In the genomic region with DNA sequence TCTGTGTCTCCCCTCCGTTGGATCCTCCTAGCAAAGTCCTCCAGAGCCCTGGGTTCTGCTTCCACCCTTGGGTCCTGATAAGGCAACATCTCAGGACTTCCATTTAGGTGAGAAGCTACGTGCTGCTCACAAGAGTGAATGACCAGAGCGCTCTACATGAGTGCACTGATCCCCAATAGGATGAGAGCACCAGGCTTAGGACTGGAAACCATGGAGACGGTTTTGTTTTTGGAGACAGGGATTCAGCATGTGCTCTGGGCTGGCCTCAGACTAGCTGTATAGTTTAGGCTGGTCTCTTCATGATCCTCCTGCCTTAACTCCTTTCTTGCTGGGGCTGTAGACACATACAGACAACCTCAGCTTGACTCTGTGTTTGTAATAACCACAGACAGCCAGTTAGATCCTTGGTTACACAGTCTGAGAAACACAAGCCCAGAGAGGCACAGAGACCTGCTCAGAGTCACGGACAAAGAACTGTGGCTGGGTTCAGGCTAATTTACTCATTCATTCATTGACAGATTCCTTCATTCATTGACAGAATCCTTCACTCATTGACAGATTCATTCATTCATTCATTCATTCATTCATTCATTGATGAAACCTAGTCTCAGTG, we compare ENCODE assay signal across 22 mouse cellular contexts. TPM values are rescaled to one million over a fixed set of nuclear protein-coding genes. Genes with fewer than 3 reads are reported as not detected.
"Had no signal": no experiment of that assay in that cellular context is flagged by ENCODE, and none has a peak within 500 bp of the region (broad histone marks: within the 10 kb centered on the region; RNA-seq: fewer than 3 reads in every experiment).

No protein-coding gene starts in this region.

- H3K9me3 ChIP-seq: heart, embryonic 10.5 days; hindbrain, embryonic 10.5 days; hindbrain, embryonic 12.5 days; intestine, embryonic 15.5 days; limb, embryonic 10.5 days; liver, embryonic 13.5 days; liver, embryonic 15.5 days had no signal

- H3K27me3 ChIP-seq: heart, embryonic 12.5 days; hindbrain, embryonic 12.5 days; intestine, embryonic 15.5 days; limb, embryonic 12.5 days; liver, embryonic 13.5 days; liver, embryonic 15.5 days had no signal

- H3K36me3 ChIP-seq: heart, embryonic 10.5 days; heart, embryonic 12.5 days; hindbrain, embryonic 10.5 days; hindbrain, embryonic 12.5 days; intestine, embryonic 15.5 days; limb, embryonic 10.5 days; limb, embryonic 12.5 days; liver, embryonic 13.5 days; liver, embryonic 15.5 days had no signal

- H3K4me3 ChIP-seq: heart, embryonic 10.5 days; heart, embryonic 12.5 days; hindbrain, embryonic 10.5 days; hindbrain, embryonic 12.5 days; intestine, embryonic 15.5 days; layer of hippocampus, adult 2 months; left cerebral cortex, adult 2 months; limb, embryonic 10.5 days; limb, embryonic 12.5 days; liver, embryonic 13.5 days; liver, embryonic 15.5 days had no signal

- ATAC-seq: inflammation-experienced regulatory T-cells, adult 6 months; intestine, embryonic 15.5 days; intestine, postnatal 0 days had no signal

- H3K4me2 ChIP-seq: heart, embryonic 12.5 days; hindbrain, embryonic 12.5 days; hindbrain, embryonic 14.5 days; intestine, embryonic 15.5 days; limb, embryonic 12.5 days; liver, embryonic 11.5 days; liver, embryonic 13.5 days; liver, embryonic 15.5 days had no signal

- H3K27ac ChIP-seq: gastrocnemius, adult 2 months; heart, embryonic 10.5 days; hindbrain, embryonic 10.5 days; hindbrain, embryonic 12.5 days; hindbrain, embryonic 14.5 days; intestine, embryonic 15.5 days; layer of hippocampus, adult 2 months; limb, embryonic 10.5 days; limb, embryonic 12.5 days; liver, embryonic 13.5 days; liver, embryonic 15.5 days had no signal

- DNase-seq: kidney, postnatal 14 days; liver; liver, embryonic 13.5 days had no signal

- H3K4me1 ChIP-seq: heart, embryonic 12.5 days; hindbrain, embryonic 12.5 days; limb, embryonic 12.5 days; liver, embryonic 13.5 days; liver, embryonic 15.5 days had no signal

- H3K9ac ChIP-seq: heart, embryonic 12.5 days; hindbrain, embryonic 12.5 days; hindbrain, embryonic 14.5 days; intestine, embryonic 15.5 days; limb, embryonic 12.5 days; liver, embryonic 13.5 days; liver, embryonic 15.5 days had no signal

RNA-seq across cellular contexts. Expression of gene D630003M21Rik, which starts 12.2 kb away (rescaled TPM):
- polyA plus RNA-seq: inflammation-experienced regulatory T-cells, adult 6 months had no signal

RNA-seq across cellular contexts. Expression of gene Bpi, which starts 16.7 kb away (rescaled TPM):
- polyA plus RNA-seq: frontal cortex, adult 2 months; heart, embryonic 10.5 days; heart, embryonic 12.5 days; heart, embryonic 14.5 days; heart, embryonic 16.5 days; hindbrain, embryonic 10.5 days; hindbrain, embryonic 12.5 days; hindbrain, embryonic 14.5 days; hindbrain, embryonic 16.5 days; inflammation-experienced regulatory T-cells, adult 6 months; intestine, embryonic 15.5 days; intestine, postnatal 0 days; limb, embryonic 10.5 days; limb, embryonic 12.5 days; liver, embryonic 11.5 days; liver, embryonic 13.5 days; liver, embryonic 15.5 days had no signal
